Mouse (Mus musculus): ENCODE results near the gene Sptbn4.

The Sptbn4 gene

DNA sequence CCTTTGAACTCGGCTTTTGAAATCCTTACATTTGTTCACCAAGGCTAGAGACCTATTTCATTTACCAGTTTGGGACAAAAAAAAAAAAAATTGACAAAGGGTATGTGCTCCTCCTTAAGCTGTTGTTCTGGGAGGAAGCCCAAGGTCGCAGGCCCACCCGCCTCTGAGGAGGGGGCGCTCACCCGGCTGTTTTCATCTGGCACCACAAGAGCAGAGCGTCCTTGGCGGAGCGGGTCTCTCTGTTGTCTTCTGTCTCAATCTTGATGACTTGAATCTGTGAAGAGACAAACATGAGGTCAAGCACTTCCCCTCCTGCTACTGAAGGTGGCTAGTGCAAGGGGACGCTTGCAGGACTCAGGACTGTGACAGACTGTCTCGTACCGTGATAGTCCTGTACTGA, 19.5 kb downstream of the Sptbn4 start:
- DNase-seq: no peak

DNA sequence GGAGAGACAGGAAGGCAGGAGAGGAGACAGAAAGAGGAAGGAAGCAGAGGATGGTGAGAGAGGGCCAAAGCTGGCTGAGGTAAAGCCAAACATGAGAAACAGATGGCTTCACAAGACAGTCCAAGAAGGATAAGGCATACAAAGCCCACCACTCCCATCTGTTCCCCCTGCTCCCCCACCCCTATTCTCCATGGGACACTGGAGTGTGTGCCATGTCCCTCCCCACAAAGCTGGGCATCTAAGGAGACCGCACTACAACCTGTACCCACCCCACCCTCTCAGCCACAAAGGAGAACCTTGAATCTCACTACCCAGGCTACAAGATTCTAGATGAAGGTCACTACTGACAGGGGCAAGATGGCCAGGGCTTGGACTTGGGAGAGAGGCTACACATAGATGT, 20.1 kb downstream of the Sptbn4 start:
- DNase-seq: no peak

DNA sequence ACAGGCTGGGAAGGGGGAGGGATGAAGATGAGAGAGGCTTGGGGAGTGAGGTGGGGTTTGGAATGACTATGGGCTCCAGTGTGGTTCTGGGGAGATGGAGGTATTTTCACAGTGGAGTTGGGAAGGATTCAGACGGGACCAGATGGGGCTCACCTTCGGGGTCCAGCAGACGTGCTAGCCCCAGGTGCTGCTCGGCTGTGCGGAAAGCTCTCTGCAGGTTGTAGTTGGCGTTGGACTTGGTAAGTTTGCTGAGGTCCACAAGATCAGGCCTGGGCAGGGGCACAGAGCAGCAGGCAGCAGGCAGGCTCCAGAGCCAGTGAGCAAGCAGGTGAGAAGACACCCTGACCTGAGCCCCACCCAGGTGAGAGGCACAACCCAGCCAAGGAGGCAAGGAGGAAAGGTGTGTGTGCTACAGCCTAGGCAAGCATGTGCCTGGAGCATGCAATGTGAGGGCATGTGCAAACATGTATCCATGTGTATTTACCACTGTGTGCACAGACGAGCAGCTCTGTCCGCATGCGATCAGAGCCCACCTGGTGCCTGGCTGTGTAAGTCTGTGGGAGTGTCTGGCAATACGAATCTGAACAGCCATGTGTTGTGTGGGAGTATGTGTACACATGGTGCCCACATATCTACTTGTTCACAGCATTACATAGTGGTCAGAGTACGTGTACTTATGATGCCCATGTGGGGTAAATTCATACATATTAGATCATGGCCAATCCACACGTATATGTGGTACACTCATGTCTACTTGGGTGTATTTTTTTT, 23.7 kb downstream of the Sptbn4 start:
- DNase-seq: no peak

DNA sequence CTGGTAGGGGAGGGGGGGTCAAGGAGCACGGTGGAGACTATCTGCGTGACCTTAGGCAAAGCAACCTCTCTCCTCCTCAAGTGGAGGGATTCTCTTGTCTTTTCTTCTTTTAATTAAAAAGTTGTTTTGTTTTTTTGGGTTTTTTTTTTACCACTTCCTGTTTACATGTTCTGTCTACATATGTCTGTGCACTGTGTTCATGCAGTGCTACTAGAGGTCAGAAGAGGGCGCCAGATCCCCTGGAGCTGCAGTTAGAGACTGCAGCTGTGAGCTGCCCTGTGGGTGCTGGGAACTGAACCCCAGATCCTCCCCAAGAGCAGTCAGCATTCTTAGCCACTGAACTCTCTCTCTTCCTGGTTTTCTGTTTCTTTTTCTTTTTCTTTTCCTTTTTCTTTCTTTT, 28.4 kb downstream of the Sptbn4 start:
- DNase-seq: no peak

DNA sequence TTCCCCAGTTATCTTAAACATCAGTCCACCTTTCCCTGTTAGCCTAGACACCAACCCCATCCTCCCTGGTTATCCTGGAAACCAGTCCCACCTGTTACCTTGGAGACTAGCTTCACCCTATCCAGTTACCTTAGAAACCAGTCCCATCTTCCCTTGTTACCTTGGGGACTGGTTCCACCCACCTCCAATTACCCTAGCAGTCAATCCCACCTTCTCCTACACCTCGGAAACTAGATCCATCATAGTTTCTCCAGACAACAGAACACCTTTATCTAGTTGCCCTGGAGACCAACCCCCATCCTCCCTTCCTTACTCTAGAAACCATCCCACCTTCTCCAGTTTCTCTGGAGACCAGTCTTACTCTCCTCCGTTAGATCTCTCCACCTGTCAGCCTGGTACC, 30.3 kb downstream of the Sptbn4 start:
- DNase-seq: no peak

DNA sequence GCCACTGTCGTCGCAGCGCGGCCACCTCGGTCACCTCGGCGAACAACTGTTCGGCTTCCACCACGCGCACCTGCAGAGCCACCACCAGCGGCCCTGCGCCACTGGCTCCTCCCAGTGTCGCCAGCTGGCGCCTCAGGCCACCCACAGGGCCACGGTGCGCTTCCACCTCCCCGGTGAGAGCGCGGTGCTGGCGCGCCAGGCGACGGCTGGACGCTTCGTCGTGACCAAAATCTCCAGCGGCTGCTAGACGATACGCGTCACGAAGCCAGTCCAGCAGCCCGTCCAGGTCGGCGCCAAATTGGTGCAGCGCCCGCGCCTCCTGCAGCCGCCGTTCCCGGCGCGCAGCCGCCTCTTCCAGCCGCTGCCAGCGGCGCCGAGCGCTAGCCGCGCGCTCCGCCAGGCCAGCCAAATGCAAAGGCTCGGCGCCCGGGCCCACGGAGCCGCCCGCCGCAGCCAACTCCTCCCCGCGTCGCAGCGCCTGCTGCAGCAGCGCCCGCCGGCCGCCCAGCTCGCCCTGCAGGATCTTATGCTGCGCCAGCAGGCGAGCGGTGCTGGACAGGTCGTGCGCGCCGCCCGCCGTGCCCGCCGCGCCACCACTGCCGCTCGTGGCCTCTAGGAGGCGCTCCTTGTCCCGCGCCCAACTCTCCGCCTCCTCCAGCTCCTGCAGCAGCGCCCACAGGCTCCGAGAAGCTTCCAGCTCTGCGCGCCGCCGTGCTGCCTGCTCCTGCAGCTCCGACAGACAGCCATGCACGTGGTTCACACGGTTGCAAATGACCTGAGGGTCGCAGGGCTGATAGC, 38.9 kb downstream of the Sptbn4 start:
- peak; percentile 57 to 77 for DNase-seq

DNA sequence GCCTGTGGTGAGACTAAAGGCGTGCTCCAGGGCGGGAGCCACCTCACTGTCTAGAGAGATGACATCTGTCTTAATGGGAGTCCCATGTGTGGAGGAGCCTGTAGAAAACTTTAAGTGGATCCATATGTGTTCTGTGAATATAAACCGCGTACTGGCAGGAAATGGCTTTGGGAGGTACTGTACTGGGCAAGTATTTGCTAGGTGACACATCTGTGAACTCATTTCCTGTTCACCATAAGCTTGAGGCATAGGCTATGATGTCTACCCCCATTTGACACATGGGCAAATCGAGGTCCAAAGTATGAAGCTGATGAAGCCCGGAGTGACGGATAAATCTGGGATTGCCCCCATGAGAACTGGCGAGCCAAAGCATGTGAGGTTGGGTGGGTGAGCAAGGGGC, 39.7 kb downstream of the Sptbn4 start:
- DNase-seq: no peak

DNA sequence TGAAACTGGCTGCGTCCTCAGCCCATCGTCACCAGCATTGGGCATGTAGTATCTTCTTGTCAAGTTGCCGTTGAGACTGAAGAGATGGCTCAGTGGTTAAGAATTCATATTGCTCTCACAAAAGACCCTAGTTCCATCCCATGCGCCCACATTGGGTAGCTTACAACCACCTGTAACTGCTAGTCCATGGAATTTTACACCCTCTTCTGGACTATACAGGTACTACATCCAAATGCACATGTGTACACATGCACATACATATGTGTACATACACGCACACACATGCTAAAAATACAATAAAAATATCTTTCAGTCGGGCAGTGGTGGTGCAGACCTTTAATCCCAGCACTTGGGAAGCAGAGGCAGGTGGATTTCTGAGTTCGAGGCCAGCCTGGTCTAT, 41.0 kb downstream of the Sptbn4 start:
- DNase-seq: no peak

DNA sequence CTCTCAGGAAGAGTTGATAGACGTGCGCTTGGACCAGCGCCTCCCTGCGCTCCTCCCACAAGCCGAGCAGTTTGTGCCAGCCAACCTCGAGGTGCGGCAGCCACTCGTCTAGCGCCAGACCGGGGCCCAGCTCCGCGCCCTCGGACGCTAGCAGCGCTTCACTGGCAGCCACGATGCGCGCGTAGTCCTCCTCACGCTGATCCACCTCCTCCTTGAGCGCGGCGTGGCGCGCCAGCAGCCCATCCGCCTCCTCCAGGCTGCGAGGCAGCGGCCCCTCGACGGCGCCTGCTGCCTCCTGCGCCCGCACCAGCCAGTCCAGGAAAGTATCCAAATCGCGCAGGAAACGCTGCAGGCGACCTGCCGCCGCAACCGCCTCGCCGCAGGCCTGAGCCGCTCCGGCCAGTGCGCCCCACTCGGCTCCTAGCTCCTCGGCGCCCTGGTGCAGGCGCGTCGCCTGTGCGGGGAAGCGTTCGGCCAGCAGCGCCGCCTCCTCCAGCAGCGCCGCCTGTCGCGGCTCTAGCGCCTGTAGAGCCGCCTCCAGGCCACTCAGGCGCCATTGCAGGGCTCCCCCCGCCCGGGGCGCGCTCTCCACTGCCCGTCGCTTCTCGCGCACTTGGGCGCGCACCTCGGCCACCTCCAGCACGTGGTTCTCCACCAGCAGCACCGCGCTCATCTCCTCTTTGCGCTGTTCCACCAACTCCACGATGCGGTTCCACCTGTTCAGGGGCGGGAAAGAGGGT, 43.1 kb downstream of the Sptbn4 start:
- no peak for DNase-seq

DNA sequence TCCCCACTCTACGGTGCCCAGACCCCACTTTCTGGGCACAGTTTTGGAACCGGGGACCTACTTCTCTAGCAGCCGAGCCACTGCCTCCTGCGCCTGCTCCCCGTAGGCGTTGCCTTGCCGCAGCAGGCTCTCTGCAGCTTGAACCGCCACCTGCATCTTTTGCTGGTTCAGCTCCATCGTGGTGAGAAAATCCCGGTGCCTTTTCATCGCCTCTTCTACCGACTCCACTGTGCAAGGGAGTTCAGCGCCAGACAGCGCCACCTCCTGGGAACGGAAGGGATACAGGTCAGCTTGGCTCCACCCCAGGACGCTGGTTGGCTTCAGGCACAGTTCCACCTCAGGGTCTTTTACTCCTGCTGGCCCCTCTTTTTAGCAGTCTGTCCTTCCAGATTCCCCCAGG, 44.8 kb downstream of the Sptbn4 start:
- peak; percentile 48 to 81 for DNase-seq

DNA sequence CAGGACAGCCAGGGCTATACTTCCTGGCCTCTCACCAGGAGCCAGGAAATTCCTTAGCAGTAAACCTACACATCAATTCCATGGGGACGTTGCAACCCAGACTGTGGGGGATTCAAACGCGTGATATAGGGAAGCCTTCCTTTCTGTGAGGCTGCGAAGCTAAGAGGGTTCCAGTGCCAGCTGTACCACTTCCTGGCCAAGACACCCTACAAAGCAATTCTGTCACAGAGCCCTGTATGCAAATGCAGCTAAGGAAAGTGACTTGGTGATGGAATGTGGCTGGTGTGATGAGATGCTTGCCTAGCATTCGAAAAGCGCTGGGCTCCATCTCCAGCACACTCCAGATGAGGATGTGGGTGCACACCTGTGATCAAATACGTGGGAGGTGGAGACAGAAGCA, 46.9 kb downstream of the Sptbn4 start:
- no peak for DNase-seq

DNA sequence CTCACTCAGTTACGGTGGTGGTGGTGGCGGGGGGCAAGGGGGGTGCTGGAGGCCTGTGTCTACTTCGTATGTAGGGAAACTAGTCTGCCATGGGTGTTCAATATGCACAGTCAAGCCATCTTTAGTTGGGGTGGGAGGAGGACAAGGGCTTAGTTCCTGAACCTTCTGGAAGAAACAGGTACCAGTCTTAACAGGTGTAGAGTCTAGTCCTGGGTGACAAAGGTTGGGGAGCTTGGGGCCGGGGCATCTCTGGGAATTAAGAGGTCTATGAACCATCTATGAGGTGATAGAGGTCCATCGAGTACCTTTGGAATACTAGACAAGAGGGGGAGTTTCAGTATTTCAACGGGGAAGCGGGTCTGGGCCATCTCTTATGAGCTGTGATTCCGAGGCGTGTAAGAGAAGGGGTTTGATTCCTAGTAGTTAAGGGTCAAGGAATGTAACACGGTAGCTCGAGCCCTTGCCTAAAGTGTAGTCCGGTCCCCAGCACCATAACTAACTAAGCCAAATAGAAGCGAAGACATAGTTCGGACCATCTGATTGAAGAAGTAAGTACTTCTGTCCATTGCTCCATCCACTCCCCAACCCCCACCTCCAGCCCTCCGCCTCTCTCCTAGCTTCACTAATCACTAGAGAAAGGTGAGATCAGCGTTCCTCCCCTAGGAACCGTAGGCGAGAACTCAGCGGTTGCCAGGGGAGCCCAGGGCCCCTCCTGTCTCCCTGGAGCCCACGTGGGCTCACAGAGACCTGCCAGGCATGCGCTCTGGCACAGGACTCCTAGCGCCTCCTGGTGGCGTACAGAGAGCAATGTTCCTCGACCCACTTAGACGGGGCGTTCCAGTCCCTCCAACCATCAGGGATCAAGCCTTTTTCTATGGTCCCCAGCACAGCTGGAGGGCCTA, 50.2 kb downstream of the Sptbn4 start:
- DNase-seq: peak; percentile 18 to 57

DNA sequence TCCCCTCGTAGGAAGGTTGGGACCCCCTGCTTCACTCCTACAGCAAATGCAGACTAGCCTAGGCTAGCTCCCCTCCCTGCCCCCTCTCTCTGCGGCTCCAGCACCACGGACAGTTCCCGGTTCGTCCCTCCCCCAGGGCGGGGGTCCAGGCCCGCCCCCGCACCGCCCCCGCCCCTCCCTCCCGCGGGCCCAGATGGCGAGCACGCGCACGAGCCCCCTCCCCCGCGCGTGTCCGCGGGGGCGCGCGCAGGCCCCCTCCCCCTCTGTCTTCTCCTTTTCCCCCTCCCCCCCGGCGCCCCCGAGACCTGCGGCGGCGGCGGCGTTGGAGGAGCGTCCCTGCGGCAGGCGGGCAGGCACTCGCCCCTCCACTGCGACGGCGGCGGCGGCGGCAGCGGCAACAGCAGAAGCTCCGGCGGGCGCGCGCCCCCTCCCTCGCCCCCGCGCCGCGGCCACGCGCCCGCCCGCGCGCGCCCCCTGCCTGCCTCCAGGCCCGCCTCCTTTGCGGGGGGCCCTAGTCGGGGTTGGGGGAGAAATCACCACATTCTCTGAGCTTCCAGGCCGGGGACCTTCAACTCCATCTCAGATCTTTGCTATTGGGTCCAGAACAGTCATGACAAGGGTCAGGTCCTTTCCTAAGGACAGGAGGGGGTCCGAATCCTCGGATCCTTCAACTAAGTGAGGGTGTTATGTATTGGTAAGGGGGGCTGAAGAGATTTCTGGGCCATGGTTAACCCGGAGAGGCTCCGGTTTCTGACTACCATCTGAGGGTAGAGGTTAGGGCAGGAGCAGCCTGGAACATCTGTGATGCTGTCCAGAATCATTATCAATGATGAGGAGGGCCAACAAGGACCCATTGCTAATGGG, 51.1 kb downstream of the Sptbn4 start:
- peak in 1 of 2 experiments; percentile 52 for DNase-seq

DNA sequence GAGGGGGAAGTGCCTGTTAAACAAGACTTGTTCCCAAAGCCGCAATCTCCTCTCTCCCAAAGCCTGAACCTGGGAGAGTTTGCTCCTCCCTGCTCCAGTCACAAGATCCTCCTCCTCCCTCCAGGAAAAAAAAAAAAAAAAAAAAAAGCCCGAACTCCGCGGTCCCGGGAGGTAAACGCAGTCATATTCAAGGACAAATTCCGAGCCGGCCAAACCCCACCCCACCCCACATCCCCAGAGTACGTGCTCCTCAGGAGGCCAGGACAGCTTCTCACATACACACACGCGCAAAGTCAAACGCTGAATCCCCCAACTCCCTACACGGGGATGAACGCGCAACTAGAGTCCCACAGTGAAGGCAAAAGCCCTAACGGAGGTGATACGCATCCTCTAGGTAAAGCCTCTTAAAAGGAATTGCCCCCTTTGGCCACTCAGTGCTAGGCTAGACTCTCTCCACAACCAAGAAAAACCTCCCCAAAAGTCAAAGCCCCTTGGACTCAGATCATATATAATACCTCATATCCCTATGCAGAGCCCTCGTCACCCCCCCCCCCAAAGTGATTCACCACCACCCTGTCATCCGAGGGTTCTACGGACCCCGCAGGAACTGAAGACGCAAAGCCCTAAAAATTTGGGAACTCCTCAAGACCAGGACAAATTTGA, 51.8 kb downstream of the Sptbn4 start:
- DNase-seq: no peak

DNA sequence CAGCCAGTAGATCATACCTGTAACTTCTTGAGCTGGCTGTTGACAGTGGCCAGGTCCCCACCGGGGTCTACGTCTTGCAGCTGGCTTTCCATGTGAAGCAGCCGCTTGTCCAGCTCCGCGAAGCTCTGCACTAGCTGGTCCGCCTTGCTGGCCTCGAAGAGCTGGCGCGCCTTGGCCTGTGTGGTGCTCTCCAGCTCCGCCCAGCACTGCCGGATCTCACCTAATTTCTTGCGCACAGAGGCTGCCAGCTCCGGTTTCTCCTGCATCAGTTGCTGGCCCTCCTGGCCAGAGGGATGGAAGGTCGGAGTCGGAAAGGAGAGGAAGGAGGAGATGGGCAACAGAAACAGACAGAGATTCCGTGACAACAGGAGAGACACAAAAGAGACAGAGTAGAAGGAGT, 56.1 kb downstream of the Sptbn4 start:
- no peak for DNase-seq

DNA sequence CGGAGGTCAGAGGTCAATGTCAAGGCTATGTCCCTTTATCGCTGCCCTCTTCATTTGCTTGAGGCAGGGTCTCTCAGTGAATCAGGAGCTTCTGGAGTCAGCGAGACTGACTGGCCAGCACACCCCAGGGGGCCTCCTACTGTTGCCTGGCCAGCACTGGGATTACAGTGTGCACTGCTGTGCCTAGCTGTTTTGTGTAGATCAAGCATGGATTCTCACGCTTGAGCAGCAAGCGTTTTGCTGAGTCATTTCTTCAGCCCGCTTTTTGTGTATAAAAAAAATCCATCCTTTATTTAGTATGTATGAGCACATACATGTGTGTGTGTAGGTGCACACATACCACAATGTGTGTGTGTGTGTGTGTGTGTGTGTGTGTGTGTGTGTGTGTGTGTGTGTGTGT, 58.3 kb downstream of the Sptbn4 start:
- DNase-seq: no peak

DNA sequence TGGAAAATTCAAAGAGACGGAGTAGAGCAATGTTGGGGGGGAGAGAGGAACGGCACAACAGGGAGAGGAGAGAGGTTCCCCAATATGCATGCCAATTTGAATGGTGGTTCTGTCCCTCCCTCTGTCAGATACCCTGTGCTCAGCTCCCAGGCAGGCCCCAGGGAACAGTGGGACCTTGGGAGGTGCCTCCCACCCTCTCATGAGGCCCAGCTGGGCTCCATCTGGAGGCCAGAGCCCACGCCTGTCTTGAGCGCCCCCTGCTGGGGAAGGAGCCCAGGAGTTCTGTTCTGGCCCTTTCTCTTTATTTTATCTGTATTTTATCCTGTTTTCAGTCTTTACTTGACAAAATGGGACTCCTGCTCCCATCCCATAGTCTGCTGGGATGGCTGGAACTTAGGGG, 62.8 kb downstream of the Sptbn4 start:
- peak; percentile 48 to 90 for DNase-seq

DNA sequence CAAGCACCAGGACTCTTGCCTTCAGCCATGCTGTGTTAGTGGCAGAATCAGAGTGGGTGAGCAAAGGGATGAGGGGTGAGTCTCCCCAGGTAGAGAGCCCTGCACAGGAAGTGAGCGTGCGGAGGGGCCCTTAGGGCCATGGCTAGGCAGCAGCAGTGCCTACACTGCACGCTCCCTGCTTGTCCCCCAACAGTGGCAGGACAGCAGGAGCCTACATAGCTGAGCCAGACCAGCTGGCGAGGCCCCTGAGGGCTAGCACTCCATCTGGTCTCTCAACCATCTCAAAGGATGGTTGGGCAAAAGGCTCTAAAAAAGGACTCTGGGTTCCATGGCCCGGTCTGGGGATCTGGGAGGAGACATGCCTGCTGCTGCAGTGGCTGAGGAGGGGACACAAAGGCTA, 63.4 kb downstream of the Sptbn4 start:
- no peak for DNase-seq

DNA sequence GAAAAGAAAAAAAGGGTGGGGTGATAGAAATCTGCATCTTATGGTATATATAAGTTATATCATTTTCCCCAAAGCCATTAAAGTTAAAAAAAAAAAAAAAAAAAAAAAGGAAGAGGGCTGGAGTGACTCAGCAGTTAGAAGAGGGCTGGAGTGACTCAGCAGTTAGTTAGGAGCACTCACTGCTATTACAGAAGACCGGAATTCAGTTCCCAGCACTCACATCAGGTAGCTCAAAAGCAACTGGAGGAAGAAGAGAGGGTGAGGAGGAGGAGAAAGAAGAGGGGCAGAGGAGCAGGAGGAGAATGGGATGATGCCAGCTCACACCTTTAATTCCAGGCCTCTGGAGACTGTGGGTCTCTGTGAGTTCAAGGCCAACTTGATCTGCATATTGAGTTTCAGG, 64.3 kb downstream of the Sptbn4 start:
- DNase-seq: no peak

DNA sequence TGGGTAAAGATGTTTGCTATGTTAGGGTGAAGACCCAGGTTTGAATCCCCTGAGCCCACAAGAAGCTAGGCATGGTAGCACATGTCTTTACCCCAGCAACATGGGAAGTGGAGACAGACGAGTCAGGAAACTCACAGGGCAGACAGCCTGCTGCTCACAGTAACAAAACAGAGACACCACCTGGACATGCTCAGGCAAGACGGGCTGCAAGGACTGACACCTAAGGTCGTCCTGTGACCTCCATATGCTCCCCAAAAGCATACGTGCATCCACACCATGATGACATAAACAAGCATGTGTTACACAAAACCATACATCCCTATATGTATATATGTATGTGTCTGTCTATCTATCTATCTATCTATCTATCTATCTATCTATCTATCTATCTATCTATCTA, 65.9 kb downstream of the Sptbn4 start:
- no peak for DNase-seq

DNA sequence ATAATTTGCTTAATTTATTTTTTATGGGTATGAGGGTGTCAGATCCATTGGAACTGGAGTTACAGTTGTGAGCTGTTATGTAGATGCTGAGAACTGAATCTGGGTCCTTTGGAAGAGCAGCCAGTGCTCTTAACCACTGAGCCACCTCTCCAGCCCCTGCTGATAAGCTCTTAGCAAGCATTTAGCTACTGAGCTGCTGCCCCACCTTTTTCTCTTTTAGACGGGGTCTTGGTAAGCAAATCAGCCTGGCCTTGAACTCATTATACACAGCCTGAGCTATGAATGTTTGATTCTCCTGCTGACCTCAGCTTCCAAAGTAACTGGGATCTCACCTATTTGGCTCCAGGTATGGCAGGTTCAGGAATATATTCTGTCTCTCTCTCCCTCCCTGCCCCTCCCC, 66.5 kb downstream of the Sptbn4 start:
- no peak for DNase-seq
